Mouse (Mus musculus) brain, embryonic 18.5 days (tissue): ENCODE results near the gene Gcnt7.

ENCODE experiments used
- DNase-seq: peaks from one replicate; pipeline ENCODE4 v3.0.0-alpha.2; 2012; ENCODE audit warnings: low read depth, low spot score

Gene Gcnt7

DNA sequence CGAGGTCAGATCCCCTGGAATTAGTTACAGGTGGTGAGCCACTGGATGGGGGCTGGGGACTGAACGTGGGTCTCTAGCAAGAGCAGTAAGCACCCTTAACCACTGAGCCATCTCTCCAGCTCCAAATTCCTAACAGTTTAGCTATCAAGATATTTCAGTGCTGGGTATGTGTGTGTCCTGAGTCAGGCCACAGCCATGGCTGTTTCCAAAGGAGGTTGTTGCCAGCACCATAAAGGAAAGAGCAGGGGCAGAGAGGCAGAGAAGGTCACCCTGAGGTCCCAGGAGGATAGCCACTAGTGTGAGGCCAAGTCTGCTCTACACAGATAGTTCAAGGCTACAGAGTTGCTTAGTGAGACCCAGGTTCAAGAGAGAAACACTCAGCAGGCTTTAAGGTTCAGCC, 2.3 kb upstream of the Gcnt7 start:
- DNase-seq, result no peak

DNA sequence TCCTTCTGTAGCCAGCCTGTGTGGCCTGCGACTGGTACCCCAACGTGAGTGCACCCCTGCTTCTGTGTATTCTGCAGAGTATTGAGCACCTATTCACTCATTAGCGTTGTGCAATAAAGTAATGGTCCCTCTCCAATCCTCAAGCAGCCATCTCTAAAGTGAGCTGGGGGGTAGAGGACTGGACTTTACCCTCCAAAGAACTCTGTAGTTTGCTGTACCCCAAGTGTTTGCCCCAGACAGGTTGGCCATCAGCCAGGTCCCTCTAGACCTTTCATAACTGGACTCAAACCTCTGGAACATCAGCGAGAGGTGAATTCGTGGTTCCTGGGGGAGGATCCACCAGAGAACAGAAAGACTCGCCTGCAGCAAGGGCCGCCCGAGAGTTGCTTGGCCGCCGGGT, 5.9 kb downstream of the Gcnt7 start:
- no peak for DNase-seq

DNA sequence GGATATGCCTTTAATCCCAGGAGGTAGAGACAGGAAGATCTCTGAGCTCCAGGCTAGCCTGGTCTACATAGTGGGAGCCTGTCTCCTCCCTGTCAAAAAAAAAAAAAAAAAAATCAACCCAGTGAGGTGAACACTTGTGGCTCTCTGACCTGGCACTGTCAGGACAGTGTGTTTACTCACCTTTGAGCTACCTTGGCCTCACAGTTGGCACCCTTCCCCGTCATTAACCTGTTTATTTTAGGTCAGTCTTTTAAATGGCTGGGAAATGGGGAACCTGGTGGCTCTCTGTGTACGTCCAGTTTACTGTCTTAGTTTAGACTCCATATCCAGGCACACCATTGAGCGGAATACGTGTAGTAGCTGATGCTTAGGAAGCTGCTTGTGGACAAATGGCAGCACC, 6.4 kb downstream of the Gcnt7 start:
- no peak for DNase-seq

DNA sequence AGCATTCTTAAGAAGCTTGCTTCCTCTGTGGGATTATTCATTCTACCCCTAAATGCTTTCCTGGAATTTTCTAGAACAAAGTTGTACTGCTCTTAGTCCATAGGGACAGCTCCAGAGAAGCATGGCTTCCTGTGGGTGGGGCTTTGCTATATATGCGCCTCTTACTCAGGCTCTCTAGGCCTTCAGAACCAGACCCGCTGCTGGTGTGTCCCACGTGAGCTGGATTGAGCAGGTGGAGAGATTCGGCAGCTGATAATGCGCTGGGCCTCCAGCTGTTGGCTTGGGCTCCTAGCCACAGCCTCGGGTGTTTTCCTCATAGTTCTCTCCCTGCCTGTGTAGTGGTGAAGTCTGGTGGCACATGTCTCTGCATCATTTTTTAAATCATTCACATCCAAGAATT, 7.8 kb downstream of the Gcnt7 start:
- no peak for DNase-seq

DNA sequence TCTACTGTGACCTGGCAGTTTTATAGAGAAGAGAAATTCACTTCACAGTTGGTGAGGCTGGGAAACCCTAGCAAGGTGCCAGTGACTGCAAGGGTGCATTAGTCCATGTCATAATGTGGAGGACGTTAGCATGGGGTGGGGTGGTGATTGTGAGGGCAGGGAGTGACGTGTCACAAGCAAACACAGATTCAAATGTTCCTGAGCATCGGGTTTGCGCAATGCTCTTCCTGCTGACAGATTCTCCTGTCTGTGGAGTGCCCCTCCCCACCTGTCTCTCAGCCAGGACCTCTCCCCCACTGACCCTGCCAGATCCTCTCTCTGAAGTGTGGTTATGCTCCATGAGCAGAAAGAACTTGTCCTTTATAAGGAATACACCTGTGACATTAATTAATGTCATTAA, 10.1 kb downstream of the Gcnt7 start:
- DNase-seq, result no peak

DNA sequence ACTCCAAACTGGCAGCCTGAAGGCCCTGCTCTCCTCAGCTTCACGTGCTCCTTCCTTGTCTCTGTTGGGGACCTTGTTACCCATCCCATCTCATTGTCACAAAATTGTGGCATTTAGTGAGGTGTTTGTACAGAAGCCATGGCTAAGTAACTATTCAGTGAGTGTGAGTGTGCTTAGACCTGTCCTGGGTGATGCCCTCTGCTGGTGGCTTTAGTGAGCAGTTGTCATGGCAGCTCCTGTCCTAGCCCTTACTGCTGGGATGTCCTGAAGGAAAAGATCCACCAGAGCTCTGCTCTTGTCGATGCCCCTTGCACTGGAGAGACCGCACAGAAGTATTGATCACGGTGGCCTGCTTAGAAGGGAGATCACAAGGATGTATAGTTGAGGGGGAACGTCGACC, 11.1 kb downstream of the Gcnt7 start:
- DNase-seq, result no peak

DNA sequence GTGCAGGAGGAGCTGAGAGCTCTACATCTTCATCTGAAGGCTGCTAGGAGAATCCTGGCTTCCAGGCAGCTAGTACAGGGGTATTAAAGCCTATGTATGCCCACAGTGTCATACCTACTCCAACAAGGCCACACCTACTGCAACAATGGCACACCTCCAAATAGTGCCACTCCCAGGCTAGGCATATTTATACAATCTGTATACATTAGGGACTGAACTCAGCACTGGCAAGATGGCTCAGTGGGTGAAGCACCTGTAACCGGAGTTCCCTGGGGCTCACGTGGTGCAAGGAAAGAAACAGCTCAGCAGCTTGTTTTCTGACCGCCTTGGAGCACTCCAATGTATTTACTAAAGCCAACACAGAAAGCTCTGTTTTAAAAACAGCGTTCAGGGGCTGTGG, 12.8 kb downstream of the Gcnt7 start:
- no peak for DNase-seq

DNA sequence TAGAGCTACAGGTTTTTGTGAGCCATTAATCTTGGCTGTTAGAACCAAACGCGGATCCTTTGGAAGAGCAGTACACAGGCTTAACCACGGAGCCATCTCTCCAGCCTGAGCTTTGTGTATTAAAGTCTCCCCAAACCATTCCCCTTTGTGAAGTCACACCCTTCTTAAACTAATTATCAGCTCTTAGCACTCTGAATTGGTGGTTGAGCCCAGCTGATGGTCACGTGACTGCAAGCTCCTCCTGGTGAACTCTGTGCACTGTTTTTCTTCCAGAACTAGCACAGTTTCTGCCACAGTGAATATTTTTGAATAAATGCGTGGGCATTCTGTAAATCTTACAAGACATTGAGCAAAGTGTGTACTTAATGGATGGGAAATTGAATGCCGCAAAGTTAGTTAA, 17.2 kb downstream of the Gcnt7 start:
- no peak for DNase-seq

DNA sequence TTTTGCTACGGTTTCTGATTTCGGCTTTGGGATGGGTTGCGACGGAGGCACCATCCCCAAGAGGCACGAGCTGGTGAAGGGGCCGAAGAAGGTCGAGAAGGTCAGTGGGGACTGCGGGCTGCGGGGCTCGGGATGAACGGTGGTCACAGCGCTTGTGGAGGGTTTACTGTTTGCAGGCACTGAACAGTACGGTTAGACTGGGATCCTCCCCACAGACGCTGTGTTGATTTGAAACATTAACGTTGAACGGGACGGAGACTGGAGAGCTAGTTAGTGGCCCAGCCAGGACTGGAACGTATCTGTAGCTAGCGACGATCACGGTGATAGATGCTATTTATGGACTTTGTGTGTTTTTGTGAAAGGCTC, 17.8 kb downstream of the Gcnt7 start:
- DNase-seq, result no peak

DNA sequence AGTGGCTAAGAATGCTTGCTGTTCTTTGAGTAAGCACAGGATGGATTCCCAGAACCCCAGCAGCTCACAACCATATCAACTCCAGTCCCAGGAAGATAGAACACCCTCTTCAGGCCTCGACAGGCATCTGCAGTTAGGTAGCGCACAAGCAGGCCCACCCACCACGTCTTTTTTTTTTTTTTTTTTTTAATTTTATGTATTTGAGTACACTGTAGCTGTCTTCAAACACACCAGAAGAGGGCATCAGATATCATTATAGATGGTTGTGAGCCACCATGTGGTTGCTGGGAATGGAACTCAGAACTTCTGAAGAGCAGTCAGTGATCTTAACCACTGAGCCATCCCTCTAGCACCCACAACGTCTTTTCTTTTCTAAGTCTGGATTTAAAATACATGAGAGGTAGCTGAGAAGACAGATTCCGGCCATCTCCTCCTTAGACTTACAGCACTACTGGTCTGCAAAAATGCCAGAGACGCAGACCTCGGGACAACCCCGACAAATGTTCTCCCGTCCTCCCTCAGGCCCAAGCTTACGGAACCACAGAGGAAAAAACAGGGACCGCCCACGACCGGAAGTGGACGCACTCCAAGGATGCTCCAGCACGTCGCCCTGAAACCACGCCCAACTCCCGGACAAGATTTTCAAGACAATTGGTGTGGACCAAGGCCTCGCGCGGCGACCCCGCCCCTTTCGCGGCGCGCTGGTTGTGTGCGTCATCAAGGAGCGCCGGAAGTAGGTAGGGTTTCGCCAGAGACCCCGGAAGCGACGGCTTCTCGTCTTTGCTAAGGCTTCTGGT, 18.4 kb downstream of the Gcnt7 start, which contains the start of gene Rtf2:
TSS of gene Rtf2 (plus strand) at position 714 of the 797 bp plus-strand sequence.
- DNase-seq, result peak; percentile 95

DNA sequence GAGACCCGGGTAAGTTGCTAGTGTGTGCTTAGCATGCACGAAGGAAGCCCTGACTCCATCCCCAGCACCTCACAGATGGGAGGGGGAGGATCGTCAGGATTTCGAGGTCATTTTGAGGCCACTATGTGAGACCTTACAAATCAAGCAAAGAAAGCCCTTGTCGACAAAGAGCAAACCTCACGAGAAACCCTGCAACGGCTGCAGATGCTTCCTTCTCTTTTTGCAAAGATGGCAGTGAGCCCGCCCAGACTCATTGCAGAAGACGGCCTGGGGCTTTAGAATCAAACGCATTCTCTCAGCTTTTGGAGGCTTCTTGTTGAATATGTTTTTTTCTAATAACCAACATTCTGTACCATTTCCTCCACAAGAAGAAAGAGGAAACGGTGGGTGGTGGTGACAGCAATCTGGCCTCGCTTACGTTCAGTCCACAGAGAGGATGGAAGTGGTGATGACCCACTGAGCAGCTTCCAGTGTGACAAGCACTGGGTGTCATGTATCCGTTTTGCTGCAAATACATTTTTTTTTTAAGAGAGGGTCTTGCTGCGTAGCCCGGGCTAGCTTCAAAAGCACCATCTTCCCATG, 20.9 kb downstream of the Gcnt7 start:
- no peak for DNase-seq

DNA sequence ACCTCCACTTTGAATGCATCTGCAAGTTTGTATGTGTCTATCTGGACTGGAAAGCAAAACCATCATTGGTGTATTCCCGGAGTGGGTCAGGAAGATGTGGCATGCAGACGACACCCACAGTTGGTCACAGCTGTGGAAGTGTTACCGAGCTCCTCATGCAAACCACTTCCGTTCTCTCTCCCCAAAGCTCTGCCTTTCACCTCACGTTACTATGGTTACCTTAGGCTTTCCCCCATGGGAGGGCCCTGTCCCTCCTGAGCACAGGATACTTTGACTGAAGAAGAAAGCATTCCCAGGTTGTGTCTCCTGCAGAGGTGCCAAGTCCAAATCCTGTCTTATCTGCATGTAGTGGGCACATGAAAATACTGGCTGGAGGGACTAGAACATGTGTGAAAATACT, 24.6 kb downstream of the Gcnt7 start:
- DNase-seq, result no peak

DNA sequence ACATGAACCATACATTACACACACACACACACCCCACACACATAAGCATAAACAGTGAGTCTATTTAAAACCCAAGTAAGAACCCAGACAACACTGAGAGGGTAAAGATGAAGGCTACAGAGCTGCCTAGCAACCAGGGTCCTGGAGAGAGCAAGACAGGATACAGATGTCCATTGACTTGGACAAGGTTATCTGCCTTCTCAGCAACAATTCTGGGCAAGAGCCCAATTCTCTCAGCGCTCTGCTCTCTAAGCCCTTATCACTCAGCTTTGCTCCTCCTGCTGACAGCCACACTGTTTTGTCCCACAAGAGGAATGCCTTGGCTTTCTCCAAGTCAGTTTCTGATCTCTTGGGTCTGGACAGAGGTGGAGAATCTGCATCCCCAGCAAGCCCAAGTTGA, 27.8 kb downstream of the Gcnt7 start:
- DNase-seq, result no peak

DNA sequence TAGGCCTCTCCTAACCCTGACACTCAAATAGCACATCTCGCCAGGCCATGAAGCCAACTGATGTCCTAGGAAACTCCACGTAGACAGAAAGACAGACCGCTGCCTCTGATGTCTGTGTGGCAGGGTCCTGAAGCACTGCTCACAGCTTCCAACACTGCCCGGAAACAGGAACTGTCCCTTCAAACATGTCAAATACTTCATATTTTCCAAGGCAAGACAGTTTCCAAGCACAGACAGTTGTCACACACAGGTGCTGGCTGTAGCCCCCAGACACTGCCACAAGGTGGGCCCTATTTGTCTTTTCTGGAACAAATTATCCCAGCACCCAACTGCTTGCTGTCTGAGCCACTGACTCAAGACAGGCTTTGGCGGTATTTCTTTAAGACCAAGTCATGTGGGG, 40.2 kb downstream of the Gcnt7 start:
- DNase-seq, result no peak

DNA sequence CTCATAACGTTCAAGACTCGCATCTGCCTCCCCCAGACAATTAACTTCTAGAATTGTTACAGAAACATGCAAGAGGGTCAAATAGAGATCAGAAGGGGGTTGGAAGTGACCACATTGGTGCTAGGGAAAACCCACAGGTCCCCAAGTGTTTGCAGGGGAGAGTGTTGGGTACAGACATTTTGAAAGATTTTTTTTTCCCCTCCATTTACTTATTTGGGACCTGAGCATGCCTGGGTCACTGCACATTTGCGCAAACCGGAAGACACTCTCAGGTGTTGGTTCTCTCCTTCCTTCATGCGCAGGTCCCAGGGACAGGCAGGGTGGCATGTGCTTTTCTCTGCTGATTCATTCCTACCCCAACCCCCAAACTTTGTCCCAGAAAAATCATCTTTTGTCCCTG, 41.5 kb downstream of the Gcnt7 start:
- DNase-seq, result no peak

DNA sequence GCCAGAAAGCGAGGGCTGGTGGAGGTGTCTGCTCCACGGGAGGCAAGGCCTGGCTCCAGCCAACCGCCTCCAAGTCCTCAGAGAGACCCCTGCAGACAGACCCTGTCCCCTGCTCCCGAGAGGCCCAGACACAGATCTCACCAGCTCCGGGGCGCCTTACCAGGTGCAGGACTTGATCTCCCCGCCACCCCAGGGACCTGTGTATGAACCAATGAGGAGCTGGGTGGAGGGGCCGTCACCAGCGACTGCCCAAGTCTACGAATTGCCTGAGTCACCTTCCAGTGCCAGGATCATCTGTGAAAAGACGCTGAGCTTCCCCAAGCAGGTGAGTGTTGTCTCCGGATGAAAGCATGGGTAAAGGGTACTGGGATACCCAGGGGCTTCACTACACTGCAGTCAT, 42.2 kb downstream of the Gcnt7 start:
- no peak for DNase-seq

DNA sequence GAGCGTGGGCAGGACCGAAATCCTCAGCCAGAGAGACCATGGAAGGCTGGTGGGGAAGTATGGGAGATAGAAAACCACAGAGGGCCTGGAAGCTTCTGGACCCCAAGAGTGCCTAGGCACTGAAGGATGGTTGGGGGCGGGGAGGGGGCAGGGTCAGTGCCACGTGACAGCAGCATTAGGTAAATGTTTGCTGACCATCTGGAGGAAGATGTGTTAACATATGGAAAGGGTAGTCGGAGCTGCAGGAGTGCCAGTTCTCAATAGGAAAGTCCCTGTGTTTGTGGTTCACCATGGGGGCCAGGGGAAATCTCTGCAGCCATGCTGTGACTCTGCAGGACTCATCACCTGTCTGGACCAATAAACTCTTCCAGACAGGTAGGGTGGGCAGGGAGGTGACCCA, 44.5 kb downstream of the Gcnt7 start:
- no peak for DNase-seq

DNA sequence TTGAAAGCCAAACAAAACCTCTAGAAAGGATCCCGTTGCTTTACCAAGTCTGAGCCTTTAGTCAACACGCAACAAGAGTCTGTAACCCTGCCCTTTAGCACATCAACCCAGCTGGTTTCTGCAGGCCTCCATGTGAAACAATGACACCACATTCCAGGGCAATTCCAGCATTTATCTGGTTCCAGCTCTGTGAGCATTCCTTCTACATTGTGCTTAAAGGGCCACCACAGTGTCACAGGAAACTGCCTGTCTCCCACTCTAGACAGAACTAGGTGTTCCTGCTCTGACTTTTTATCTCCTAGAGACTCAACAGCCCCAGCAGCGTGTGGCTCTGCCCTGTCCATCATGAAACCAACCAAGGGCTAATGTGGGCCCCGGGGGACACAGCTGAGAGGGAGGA, 45.1 kb downstream of the Gcnt7 start:
- DNase-seq, result no peak

DNA sequence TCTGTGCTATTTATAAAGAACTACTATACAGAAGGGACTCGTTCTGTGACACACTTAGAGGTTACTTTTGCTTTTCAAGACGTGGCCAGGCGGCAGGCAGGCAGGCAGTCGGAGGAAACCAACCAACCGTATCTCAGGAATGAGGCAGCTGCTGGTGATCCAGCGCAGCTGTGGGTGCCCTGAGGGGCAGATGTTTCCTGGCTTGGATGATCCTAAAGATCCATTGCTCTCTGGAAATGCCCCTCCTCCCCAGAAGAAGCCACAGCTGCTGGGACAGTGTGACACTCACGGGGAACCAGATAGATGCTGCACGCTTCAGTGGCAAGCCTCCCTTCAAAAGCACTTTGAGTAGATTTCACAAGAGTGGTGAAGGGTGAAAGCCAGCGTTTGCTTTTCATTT, 45.9 kb downstream of the Gcnt7 start:
- DNase-seq, result no peak

DNA sequence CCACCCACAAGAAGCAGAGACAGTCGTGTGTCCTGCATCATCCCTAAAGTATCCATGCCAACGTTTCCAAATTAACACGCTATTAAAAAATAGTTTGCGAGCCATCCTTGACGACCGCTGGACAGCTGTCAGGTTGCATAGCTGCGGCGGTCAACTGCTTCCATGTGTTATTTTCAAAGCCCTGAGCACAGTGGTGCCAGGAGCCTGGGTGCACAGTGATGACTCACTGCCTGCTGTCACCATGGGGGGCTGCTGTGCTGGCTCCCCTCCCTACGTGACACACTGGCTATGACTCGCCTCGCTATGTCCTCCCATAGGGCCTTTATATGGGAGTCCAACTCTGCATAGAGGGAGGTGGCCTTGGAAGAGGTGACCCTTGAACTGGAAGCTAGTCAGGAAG, 47.3 kb downstream of the Gcnt7 start:
- DNase-seq, result no peak

DNA sequence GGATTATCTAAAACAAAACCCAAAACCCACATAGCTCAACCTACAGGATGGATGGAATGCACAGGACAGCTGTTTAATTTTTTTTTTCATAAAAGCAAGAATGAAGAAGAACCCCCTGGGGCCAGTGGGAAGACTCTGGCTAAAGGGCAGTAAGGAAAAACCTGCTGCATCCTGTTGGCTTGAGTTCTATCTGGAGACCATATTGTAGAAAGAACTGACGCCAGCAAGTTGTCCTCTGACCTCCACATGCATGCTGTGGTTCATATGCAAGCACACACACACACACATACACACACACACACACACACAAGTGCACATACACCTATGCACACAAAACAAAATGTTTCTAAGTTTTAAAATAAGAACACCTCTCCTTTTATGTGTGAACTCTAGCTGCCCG, 47.7 kb downstream of the Gcnt7 start:
- no peak for DNase-seq

DNA sequence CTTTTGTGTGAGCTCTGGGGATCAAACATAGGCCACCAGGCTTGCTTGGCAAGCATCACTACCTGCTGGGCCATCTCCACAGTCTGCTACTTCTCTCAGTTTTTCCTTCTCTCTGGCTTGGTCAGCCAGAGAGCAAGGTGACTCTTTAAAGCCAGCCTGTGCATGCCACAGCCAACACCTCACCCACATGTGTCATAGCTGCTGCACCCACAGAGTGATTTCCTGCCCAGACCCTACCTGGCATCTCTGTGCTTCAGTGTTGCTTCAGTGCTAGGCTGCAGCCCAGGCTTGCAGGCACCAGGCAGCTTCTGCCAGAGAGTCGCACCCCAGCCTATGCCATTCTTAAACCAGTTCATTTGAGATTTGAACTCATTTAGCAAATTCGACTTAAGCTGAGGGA, 50.9 kb downstream of the Gcnt7 start:
- DNase-seq, result no peak

DNA sequence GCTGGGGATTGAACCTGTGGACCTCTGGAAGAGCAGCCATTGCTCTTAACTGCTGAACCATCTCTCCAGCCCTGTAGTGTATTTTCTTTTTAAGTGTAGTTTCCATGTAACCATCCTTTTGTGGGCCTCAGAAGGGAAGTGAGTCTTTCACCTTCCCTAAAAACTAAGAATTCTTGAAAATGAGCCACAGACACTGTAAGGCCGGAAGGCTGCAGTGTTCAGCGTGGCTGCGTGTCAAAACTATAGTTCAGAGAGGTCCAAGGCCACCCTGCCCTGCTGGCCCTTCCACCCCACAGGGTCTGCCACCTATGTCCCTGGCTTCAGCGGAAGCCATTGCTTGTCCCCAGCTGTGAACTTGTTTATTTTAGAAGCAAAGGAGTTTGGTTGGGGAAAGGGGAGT, 52.2 kb downstream of the Gcnt7 start:
- no peak for DNase-seq

DNA sequence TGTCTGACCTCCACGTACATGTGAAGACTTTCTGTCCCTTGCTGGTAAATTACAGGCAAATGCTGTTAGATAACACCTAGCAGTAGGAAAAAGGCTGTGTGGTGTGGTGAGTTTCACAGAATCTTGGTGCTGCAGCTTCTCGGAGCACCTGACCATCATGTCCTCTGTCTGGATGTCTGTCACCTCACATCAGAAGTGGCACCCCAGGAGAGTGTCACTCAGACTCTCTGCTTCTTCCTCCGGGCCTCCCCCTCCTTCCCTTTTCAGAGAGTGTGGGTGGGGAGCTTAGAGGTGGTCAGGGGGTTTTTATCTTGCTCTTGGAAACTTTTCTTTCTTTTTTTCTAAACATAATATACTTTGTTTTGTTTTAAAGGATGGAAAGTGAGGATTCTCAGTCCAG, 53.4 kb downstream of the Gcnt7 start:
- no peak for DNase-seq
